Mouse (Mus musculus): ENCODE results near the gene Rspo1.

- TF ChIP-seq GATA1 (IDR thresholded peaks at IDR 0.05; ENCODE audit: borderline replicate concordance, low read length) (no peak), FLI1 (IDR thresholded peaks at IDR 0.05; ENCODE audit: low read length) (peak; percentile 71; the same call in 1 of the 2 replicates)
Observed at GRCm38 (mm10) chr4:125029891-125030614, 43.8 kb downstream of the Rspo1 start.
